Mouse (Mus musculus) ovary, postnatal 36 days (tissue): Measurements from ENCODE around the gene Fgl2.
A peak's percentile ranks its signal among the peaks of the same experiment; 100 is the strongest.
"Not testable (repeated sequence)": the region's sequence is repeated elsewhere in the genome, so short reads cannot be mapped to it uniquely, and the experiment has no call there.

Experiments
- DNase-seq: peaks from one replicate; pipeline ENCODE4 v3.0.0; 2022; ENCODE audit warnings: low spot score, mixed read lengths

Gene Fgl2

DNA sequence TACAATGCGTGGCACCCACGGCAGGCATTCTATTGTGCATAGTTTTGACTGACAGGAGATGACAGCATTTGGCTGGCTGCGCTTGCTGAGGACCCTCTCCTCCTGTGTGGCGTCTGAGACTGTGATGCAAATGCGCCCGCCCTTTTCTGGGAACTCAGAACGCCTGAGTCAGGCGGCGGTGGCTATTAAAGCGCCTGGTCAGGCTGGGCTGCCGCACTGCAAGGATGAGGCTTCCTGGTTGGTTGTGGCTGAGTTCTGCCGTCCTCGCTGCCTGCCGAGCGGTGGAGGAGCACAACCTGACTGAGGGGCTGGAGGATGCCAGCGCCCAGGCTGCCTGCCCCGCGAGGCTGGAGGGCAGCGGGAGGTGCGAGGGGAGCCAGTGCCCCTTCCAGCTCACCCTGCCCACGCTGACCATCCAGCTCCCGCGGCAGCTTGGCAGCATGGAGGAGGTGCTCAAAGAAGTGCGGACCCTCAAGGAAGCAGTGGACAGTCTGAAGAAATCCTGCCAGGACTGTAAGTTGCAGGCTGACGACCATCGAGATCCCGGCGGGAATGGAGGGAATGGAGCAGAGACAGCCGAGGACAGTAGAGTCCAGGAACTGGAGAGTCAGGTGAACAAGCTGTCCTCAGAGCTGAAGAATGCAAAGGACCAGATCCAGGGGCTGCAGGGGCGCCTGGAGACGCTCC is at the start of gene Fgl2:
Gene Fgl2 (plus strand): TSS at position 150 of the 687 bp plus-strand sequence.
- DNase-seq = peak; percentile 68

DNA sequence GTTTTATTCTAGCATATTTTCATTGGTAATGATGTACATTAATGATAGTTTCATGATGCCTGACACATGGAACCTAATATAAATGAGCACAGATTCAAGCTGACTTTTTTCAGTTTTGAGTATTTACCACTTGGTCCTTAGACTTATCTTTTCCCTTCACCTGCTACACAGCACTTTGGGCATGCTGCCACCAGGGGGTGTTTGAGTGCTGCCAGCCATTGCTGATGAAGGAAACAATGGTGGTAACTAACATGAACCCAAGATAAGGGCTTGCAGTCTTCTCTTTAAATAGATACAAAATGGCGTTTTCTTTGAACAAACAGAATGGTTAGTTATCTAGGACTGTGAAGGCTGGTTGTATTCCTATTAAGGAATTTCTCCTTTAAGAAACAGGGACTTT is 45.9 kb upstream of the Fgl2 start:
- DNase-seq = peak; percentile 64

DNA sequence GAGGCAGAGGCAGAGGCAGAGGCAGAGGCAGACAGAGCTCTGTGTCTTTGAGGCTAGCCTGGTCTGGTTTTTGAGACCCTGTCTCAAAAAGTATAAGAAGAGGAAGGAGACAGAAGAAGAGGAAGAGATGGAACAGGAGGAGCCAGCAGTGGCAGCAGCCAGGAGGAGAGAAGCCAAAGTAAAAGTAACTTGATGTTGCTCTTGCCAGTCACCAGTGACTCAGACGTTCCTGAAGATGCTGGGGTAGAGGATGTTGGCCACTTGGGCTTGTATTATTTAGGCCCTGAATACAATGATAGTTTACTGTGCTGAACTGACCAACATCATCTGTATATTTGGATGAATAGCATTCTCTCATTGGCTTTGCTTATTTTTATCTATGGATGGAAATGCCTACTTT is 43.9 kb upstream of the Fgl2 start:
- DNase-seq = no peak

DNA sequence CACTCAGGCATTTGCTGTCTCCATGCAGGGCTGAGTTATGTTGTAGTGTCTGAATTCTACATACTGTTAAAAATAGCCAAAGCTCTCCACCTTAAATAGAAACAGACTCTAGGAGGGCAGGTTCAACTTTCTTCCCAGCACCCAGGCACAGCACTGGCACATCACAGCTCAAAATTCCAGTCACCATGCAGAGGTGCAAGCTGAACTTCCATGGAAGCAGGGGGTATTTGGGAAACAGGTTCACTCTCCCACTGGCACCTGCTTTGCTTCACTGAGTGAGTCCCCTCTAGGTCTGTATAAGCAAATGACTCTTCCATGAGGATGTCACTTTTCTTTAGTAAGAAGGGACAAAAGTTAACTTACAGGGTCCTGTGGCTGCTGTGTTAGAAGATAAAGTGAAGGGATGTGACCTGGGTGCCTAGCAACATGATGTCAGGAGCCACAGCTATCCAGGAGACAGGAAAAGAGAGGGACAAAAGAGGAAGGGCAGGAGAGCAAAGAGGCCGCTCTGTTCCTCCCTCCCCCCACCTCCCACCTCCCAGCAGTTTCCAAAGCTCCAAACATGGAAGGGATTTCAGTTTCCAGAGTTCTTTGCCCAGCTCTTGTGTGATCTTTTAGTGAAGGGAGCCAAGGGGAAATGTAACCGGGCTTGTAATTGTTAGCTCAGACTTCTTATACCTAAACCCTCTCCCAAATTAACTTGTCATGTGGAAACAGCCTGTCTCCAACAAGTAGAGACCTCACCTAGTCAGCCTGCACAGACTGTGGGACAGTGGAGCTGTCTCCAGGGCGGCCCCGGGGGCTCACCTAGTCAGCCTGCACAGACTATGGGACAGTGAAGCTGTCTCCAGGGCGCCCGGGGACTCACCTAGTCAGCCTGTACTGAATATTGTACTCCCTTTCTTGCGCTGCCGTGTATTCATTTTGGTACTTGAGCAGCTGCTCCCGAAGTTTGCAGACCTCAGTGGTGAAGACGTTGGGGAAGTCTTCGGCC is 42.5 kb upstream of the Fgl2 start:
- DNase-seq = no peak

DNA sequence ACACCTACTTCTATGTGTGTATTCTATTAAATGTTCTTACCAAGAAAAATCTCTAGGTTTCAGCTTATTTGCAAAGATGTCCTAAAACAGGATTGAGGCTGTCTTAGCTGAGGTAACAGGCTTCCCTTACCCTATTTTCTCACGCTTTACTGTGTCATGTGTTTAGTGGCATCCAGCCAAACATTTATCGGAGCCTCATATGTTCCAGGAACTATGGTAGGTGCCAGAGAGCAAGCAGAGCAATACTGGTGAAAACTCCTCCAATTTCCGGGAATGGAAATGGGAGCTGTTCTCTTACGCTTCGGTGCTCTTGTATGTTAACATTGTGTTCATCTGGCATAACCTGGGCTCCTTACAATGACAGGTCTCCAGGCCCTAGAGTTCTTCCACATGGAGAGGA is 40.8 kb upstream of the Fgl2 start:
- DNase-seq = no peak

DNA sequence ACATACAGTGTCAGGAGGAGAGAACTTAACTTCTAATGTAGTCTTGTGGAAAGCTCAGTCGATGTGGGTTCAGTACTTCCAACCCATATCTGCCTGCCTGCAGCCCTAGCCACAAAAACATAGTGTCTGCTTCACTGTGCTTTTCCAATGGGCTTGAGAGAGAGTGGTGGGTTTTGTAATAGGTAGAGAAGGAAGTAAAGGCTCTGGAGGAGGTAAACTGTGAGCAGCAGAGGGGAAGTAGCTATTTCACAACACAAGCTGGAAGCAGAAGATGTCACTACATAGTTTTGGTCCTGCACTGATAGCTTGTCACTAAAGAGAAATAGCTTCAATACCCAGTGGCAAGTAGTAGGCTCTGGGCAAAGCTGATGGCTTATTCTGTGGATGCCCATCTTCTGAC is 40.3 kb upstream of the Fgl2 start:
- DNase-seq = no peak

DNA sequence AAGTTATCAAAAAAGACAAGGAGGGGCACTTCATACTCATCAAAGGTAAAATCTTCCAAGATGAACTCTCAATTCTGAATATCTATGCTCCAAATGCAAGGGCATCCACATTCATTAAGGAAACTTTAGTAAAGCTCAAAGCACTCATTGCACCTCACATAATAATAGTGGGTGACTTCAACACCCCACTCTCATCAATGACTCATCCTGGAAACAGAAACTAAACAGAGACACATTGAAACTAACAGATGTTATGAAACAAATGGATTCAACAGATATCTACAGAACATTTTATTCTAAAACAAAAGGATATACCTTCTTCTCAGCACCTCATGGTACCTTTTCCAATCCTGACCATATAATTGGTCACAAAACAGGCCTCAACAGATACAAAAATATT is 30.2 kb upstream of the Fgl2 start:
- DNase-seq = not testable (repeated sequence)

DNA sequence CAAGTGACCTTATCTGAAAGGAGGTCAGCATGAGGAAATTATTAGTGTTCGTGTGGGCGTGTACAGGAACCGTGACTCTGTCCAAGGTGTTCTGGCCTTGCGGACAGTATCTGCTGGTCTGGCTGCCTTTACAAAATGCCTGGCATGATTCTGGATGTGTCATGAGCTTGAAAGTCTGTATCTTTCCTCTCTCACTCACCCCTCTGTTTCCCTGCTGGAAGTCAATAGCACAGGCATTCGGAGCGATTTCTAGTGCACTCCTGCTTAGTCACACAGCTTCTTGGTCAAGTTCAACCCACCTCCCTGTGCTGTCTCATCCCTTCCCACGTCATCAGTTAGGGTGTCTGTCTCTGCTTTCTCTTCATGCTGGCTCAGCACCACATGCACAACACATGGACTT is 24.1 kb upstream of the Fgl2 start:
- DNase-seq = no peak

DNA sequence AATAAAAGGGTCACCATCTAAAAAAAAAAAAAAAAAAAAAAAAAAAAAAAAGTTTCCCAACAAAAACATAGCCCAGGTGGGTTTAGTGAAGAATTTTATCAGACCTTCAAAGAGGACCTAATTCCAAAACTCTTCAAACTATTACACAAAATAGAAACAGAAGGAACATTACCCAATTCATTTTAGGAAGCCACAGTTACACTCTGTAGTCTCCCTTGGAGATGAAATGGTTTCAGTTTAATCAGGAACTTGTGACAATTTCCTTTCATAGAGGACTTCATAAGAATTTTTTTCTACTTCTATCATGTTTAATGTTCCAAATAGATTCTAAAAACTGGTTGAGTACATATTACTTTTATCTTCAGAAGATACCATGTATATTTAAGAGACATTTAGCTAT is 20.8 kb upstream of the Fgl2 start:
- DNase-seq = no peak

DNA sequence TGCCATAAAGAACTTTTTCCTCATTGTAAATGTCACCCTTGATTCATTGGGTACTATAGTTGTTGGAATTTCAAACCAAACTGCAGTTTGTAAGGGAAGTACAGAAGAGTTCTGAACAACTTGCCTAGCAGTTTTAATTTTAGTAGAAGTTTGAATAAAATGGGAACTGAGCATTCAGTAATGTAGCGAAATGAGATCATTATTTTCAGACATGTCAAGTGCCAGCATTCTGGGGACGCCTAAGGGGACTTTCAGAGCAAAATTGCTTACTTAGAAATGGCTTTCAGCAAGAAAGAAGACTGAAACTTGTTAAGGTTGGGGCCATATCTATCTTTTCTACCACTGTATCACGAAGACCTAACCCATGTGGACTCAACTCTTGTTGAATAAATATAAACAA is 13.8 kb upstream of the Fgl2 start:
- DNase-seq = no peak

DNA sequence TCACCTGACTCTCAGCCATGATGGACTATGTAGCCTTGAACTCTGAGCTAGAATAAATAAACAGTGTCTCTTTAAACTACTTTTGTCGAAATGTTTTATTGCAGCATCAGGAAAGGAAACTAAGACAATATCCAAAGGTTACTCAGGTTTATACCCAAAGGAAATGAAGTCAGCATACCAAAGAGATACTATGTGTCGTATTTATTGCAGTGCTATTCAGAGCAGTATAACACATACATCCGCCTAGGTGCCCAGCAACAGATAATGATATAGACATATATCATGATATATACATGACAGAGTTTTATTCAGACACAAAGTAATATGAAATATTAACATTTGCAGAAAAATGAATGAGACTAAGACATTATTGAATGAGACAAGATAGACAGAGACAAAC is 9.1 kb upstream of the Fgl2 start:
- DNase-seq = no peak

DNA sequence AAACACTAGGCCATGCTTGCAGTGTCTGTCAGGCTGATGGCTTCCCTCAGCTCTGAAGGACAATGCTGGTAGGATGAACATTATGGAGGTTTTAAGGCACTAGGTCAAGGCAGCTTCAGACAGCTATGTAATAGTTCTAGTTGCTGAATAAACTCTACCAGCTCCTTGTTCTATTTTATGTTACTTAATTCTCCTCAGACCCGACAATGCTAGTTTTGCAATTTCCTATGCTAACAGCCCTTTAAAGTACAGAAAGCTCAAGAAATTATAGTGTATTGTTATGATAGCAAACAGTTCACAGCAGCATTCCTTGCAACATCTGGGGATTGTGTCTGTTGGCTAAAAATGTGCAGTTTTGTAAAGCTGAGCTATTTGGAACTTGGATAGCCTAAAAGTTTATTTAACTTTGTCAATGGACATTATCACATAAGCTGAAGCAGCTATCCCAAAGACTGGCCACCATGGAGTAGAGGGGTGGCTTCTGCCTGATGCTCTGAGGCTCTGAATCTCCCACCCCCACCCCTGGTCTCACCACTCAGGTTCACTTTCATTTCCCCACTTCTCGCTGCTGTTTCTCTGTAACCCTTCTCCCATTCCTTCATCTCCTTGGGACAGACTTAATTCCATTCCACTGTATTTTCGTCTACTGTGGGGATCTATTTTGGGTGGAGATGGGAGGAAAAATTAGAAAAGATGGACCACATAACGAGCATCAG is 5.9 kb upstream of the Fgl2 start:
- DNase-seq = no peak

DNA sequence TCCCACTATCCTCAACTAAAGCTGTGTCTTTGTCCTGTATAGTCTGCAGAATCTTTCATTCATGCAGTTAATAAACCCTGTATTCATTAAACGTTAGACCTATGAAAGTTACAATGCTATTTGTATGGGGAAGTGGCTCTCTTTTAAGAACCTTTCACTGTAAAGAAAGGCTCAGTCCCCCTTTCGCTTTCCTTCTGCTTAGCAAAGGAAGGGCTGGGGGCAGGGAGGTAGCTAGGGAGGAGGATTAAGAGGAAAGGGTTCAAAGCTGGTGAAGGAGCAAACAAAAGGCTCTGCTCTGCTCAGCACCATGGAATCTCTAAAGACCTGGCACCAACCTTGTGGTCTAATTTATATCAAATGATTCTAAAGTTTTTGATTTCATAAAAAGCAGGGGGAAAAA is 4.9 kb upstream of the Fgl2 start:
- no peak for DNase-seq

DNA sequence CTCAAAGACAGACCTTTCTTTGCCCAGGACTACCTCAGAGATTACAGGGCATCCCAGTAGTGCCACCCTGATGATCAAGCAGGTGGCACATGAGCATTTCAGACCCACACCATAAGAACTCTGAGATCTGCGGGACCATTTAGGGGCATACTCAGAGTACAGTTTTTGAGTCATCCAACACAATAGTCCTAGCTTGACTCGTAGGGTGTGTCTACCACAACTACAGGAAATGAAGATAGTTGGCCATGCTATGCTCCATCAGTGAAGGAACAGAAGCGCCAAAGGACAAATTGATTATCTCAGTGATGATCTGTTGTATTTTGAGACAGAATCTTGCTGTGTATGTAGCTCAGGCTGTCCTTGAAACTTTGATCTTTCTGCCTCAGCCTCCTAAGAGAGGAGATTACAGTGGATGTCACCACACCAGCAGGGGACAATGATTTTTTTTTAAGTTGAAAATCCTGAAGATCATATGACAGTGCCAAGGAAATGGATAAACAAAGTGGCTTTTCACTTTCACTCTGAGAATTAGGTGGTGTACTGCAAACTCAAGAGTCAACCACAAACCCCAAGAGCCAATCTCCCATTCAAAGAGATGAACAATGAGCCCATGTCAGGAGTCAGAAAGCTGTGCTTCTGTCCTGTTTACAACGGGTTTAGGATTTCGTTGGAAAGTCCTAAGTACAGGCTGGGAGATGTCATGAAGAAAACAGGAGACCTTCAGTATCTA is 2.1 kb upstream of the Fgl2 start:
- no peak for DNase-seq

DNA sequence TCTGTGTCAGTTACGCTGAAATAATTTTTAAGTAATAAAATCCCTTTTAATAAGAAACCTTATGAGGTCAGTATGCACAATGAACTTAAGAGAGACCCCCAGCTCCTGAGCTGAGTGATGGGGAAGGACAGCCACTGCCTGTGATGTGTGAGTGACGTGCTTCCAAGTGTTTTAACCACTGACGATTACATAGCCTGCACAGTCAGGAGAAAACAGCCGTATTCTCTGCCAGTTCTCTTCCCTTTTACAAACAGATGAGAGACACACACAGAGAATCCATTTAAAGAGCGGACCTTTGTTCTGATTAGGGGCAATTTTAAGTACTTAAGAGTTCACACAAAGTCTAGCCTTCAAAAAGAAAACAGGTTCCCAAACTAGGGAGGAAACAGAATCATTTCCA is 522 bp upstream of the Fgl2 start:
- no peak for DNase-seq

DNA sequence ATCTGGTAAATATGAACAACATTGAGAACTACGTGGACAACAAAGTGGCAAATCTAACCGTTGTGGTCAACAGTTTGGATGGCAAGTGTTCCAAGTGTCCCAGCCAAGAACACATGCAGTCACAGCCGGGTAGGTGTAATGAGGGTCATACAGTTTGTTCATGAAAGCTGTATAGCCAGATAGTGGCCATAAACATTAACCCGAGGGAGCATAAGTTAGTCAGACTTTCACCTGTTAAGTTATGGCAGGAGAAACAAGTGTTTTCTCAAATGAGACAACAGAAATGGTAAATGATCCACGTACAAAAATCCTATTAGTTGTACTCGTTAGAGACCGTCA is 707 bp downstream of the Fgl2 start:
- DNase-seq = no peak

DNA sequence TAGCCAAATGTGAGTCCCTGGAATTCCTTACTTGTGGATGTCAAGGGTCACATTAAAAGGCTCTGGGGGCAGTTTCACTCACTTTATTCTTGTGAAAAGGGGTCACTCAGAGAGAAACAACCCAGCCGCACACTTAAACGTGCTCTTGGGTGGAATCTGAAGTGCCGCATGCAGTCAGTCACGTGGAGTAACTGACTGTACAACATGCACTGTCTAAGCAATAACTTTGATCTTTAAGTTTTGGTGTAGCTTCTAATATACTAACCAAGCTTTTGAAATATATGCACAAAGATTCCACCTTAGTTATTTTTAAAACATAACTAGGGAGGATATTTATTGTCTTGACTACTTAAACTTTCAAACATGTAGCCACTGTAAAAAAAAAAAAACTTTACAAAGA is 4.5 kb downstream of the Fgl2 start:
- DNase-seq = no peak

DNA sequence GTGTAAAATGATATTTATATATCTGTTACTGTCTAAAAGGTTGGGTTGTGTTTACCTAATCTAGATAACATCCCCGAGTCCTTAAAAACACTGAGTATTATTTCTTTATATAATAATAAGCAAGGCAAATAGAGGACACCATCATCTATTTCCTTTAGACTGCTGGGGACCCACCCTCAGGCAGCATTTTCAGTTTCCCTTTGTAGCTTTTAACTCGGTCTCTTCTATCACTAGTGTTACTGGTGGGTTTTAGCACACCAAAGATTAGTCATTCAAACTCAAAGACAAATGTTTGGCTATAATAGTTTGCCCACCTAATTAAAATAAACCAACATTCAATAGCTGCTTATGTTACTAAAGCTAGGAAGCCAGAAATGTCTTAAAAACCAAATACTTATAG is 6.0 kb downstream of the Fgl2 start:
- no peak for DNase-seq

DNA sequence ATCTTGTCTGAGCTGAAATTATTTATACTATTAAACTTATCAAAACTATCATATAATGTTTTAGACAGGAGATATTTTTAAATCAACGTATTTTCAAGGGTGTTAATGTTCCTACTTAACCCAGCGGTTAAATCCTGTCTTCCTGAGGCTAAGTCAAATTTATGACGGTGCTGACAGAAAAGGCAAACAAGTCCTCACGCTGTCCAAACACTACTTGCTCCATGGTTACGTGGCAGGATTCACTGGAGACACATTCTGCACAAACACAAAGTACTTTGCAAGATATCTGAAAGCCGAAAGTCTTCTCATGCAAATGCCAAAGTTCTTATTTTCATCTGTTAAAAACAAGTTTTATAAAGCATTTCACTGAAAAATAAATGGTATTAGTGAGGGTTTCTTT is 9.5 kb downstream of the Fgl2 start:
- no peak for DNase-seq

DNA sequence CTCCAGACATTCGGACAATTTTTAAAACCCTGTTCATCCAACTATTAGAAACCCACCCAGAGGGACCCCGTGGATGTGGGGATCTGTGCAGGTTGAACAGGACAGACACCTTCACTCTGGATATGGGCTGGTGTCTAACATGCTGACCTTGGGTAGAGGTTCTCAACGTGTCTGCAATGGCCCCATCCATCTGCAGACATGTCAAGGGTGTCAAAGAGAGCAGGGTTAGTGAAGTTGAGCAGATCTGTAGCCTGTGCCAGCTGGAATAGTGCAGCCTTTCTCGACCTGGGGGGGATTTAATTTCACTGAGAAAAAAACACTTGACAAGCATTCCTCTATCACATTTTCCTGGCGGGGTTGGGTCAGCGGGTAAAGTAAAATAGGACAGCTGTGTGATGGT is 10.2 kb downstream of the Fgl2 start:
- DNase-seq = no peak

DNA sequence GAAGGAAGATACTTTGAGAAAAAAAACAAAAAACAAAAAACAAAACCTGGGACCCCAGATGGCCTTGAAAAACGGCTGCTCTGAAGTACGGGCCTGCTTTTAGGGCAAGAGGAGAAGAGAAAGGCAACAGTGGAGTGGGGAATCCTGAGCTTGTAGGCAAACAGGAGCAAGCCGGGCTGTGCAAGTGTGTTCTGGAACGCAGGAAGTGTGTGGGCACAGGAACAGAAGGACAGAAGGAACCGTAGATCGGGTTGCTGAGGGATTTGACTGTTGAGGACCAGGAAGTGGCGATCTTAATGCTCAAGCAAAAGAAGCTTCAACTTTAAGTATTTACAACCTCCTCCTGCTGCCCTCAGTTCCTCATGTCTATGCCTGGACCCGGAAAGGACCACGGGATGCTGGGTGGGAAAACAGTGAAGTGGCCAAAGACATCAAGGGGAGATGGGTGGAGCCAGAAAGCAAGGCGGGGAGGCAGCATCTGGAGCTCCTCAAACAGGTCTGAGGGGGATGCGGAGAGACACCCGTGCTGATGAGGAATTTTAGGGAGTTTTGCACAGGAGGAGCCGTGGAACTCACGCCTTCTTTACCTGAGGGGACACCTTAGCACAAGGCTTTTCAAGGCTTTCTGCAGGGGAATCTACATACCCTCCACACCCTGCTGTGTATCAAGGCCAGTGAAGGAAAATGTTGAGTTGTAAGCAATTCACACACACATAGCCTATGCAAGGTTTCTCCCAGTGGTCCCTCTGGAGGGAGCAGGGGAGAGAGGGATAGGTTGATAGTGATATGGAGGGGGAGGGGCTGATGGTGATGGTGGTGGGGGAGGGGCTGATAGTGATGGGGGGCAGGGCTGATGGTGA is 11.2 kb downstream of the Fgl2 start:
- DNase-seq = peak; percentile 27
